Mouse (Mus musculus) lung, adult 2 months (tissue): ENCODE measurements around the gene Golm1. TPM values are rescaled to one million over a fixed set of nuclear protein-coding genes. Genes with fewer than 3 reads are reported as not detected.

Experiments
- DNase-seq: peaks from one replicate; pipeline ENCODE4 v3.0.0; 2022
- H3K4me1 ChIP-seq: fragments of 200-500 bp; 2 replicates; pipeline ENCODE4 v1.6.1; 2011; ENCODE audit warnings: low read length; ENCODE audit not compliant: control insufficient read depth, insufficient read depth
- H3K4me3 ChIP-seq: fragments of 200-500 bp; replicated peaks from 2 replicates; pipeline ENCODE3; 2011; ENCODE audit warnings: low read depth, mild to moderate bottlenecking, control low read depth, low read length; ENCODE audit errors: extremely low read depth
- CTCF ChIP-seq: fragments of 200-500 bp; IDR thresholded peaks from 2 replicates; pipeline ENCODE4 v1.5.1; 2011; ENCODE audit warnings: mild to moderate bottlenecking, low read length, control low read depth; ENCODE audit not compliant: insufficient read depth
- POLR2A ChIP-seq: fragments of 200-500 bp; IDR thresholded peaks from 2 replicates; pipeline ENCODE4 v1.6.1; 2011; ENCODE audit warnings: low read depth, mild to moderate bottlenecking, control low read depth, low read length, borderline replicate concordance; ENCODE audit errors: extremely low read depth
- WGBS: fragments of 180-500 bp; shearing (Covaris S2); methylation state at CpG from one replicate; pipeline ENCODE4 v1.1.7; 2018; 5-methylcytosine and 5-hydroxymethylcytosine counted together
- polyA plus RNA-seq: library from polyadenylated mRNA; depleted of rRNA; stranded (reverse); fragments of >200 nt; gene quantifications from 2 replicates; pipeline ENCODE4 v1.2.3, GENCODE M21; 2012

Gene Golm1
- polyA plus RNA-seq, 1 experiment = 15.3 TPM

- Histone ChIP-seq H3K4me3 (no peak overlapping the region), H3K4me1 (peaks cover 3% of the 10 kb centered on the region; the same call in 1 of the 2 replicates)
- DNase-seq = no peak
- 86% methylated on average over 3 of the region's 3 CpGs for WGBS
- TF ChIP-seq POLR2A (no peak), CTCF (no peak)
These were observed 22.5 kb downstream of the Golm1 start for GRCm38 (mm10) chr13:59653136-59653535.

GRCm38 (mm10) chr13:59652651-59653050, 23.0 kb downstream of the Golm1 start:
- WGBS = 74% methylated on average over 5 of the region's 5 CpGs
- no peak overlapping the region for H3K4me3 ChIP-seq
- TF ChIP-seq CTCF (no peak), POLR2A (no peak)
- peaks cover 3% of the 10 kb centered on the region; the same call in 1 of the 2 replicates for H3K4me1 ChIP-seq
- no peak for DNase-seq

- no peak for DNase-seq
- TF ChIP-seq CTCF (no peak), POLR2A (no peak)
- H3K4me3 ChIP-seq = no peak overlapping the region
- 80% methylated on average over 5 of the region's 5 CpGs for WGBS
- H3K4me1 ChIP-seq = no peaks in the 10 kb centered on the region
These were observed 25.8 kb downstream of the Golm1 start for GRCm38 (mm10) chr13:59649781-59650180.

GRCm38 (mm10) chr13:59648598-59648997, 27.0 kb downstream of the Golm1 start:
- no peak overlapping the region for H3K4me3 ChIP-seq
- DNase-seq = no peak
- TF ChIP-seq CTCF (no peak), POLR2A (no peak)
- H3K4me1 ChIP-seq = no peaks in the 10 kb centered on the region
- WGBS = 91% methylated on average over 6 of the region's 6 CpGs

GRCm38 (mm10) chr13:59647484-59647883, 28.1 kb downstream of the Golm1 start:
- Histone ChIP-seq H3K4me1 (no peaks in the 10 kb centered on the region), H3K4me3 (no peak overlapping the region)
- TF ChIP-seq POLR2A = no peak
- no peak for TF ChIP-seq CTCF
- no peak for DNase-seq
- WGBS = 83% methylated on average over 6 of the region's 6 CpGs

- Histone ChIP-seq H3K4me3 (no peak overlapping the region), H3K4me1 (no peaks in the 10 kb centered on the region)
- WGBS = 63% methylated on average over 11 of the region's 11 CpGs
- TF ChIP-seq POLR2A (no peak), CTCF (no peak)
- DNase-seq = no peak
These were observed 28.9 kb downstream of the Golm1 start for GRCm38 (mm10) chr13:59646674-59647244.

- H3K4me3 ChIP-seq = no peak overlapping the region
- 86% methylated on average over 3 of the region's 3 CpGs for WGBS
These were observed 30.1 kb downstream of the Golm1 start for GRCm38 (mm10) chr13:59645491-59645890.

GRCm38 (mm10) chr13:59642818-59643217, 32.8 kb downstream of the Golm1 start:
- DNase-seq = no peak
- Histone ChIP-seq H3K4me1 (no peaks in the 10 kb centered on the region), H3K4me3 (no peak overlapping the region)
- 89% methylated on average over 2 of the region's 2 CpGs for WGBS
- TF ChIP-seq POLR2A = no peak
- TF ChIP-seq CTCF = no peak

More at GRCm38 (mm10) chr13:59645491-59645890, 30.1 kb downstream of the Golm1 start:
- no peaks in the 10 kb centered on the region for H3K4me1 ChIP-seq
- DNase-seq = no peak
- no peak for TF ChIP-seq CTCF
- TF ChIP-seq POLR2A = no peak

- Histone ChIP-seq H3K4me3 (no peak overlapping the region), H3K4me1 (no peaks in the 10 kb centered on the region)
- no peak for DNase-seq
- TF ChIP-seq CTCF = no peak
- no peak for TF ChIP-seq POLR2A
- 88% methylated on average over 6 of the region's 6 CpGs for WGBS
These were observed 35.5 kb downstream of the Golm1 start for GRCm38 (mm10) chr13:59640178-59640440.

- TF ChIP-seq CTCF (no peak), POLR2A (no peak)
- WGBS = 85% methylated on average over 16 of the region's 16 CpGs
- H3K4me3 ChIP-seq = no peak overlapping the region
- no peak for DNase-seq
- no peaks in the 10 kb centered on the region for H3K4me1 ChIP-seq
These were observed 36.0 kb downstream of the Golm1 start for GRCm38 (mm10) chr13:59639368-59640177.
